Mouse (Mus musculus): Measurements from ENCODE around the gene Gm42906. TPM values are rescaled to one million over a fixed set of nuclear protein-coding genes. Genes with fewer than 3 reads are reported as not detected.

Gm42906 gene
- polyA plus RNA-seq (2014; fragmentation: Nextera tagmentation; extraction: Ambion mirVana), result not detected in 2 replicates

GRCm38 (mm10) chr5:151428113-151428756 is at the start of gene Gm42906:
Gene Gm42906 (minus strand): TSS chr5:151428163.
- no peak within 1 kb of the TSS for H3K9ac ChIP-seq (ENCODE audit: low read length)
- no peaks in the 10 kb centered on the region for H3K9me3 ChIP-seq (ENCODE audit: control insufficient read depth, low read length)
- H3K4me2 ChIP-seq (ENCODE audit: low read depth, severe bottlenecking), result no peak within 1 kb of the TSS
- no peaks in the 10 kb centered on the region for H3K27me3 ChIP-seq (ENCODE audit: control insufficient read depth, insufficient read depth, low read length)
- no peak within 1 kb of the TSS for H3K4me3 ChIP-seq (ENCODE audit: low read depth, low read length)
- DNase-seq (ENCODE audit: low spot score) (no peak), ATAC-seq (ENCODE audit: insufficient number of reproducible peaks, low FRiP score, low TSS enrichment, low read depth) (no peak)
- WGBS, result 59% methylated on average over 3 of the region's 3 CpGs
- H3K27ac ChIP-seq (replicated peaks; ENCODE audit: low read depth, low read length), result no peak within 1 kb of the TSS
- H3K36me3 ChIP-seq (ENCODE audit: control insufficient read depth, insufficient read depth, low read length), result no peaks in the 10 kb centered on the region
- no peaks in the 10 kb centered on the region for H3K4me1 ChIP-seq (ENCODE audit: control insufficient read depth, insufficient read depth, low read length)

GRCm38 (mm10) chr5:151445695-151446094 is 17.7 kb upstream of the Gm42906 start:
- Histone ChIP-seq H3K4me1 (ENCODE audit: control insufficient read depth, insufficient read depth, low read length) (no peaks in the 10 kb centered on the region), H3K9me3 (ENCODE audit: control insufficient read depth, low read length) (no peaks in the 10 kb centered on the region), H3K9ac (ENCODE audit: low read length) (no peak overlapping the region), H3K27me3 (ENCODE audit: control insufficient read depth, insufficient read depth, low read length) (no peaks in the 10 kb centered on the region), H3K4me2 (ENCODE audit: low read depth, severe bottlenecking) (no peak overlapping the region), H3K27ac (replicated peaks; ENCODE audit: low read depth, low read length) (no peak overlapping the region), H3K36me3 (ENCODE audit: control insufficient read depth, insufficient read depth, low read length) (no peaks in the 10 kb centered on the region), H3K4me3 (ENCODE audit: low read depth, low read length) (no peak overlapping the region)
- DNase-seq (ENCODE audit: low spot score) (no peak), ATAC-seq (ENCODE audit: insufficient number of reproducible peaks, low FRiP score, low TSS enrichment, low read depth) (no peak)

- Histone ChIP-seq H3K4me3 (ENCODE audit: low read depth, low read length) (no peak overlapping the region), H3K4me1 (ENCODE audit: control insufficient read depth, insufficient read depth, low read length) (no peaks in the 10 kb centered on the region), H3K27ac (replicated peaks; ENCODE audit: low read depth, low read length) (no peak overlapping the region), H3K4me2 (ENCODE audit: low read depth, severe bottlenecking) (no peak overlapping the region), H3K27me3 (ENCODE audit: control insufficient read depth, insufficient read depth, low read length) (no peaks in the 10 kb centered on the region), H3K9ac (ENCODE audit: low read length) (no peak overlapping the region), H3K9me3 (ENCODE audit: control insufficient read depth, low read length) (no peaks in the 10 kb centered on the region), H3K36me3 (ENCODE audit: control insufficient read depth, insufficient read depth, low read length) (no peaks in the 10 kb centered on the region)
- DNase-seq (ENCODE audit: low spot score) (no peak), ATAC-seq (ENCODE audit: insufficient number of reproducible peaks, low FRiP score, low TSS enrichment, low read depth) (no peak)
These were observed 7.1 kb upstream of the Gm42906 start for GRCm38 (mm10) chr5:151435106-151435505.

GRCm38 (mm10) chr5:151426466-151426865 is 1.5 kb downstream of the Gm42906 start:
- Histone ChIP-seq H3K27me3 (ENCODE audit: control insufficient read depth, insufficient read depth, low read length) (no peaks in the 10 kb centered on the region), H3K9ac (ENCODE audit: low read length) (no peak overlapping the region), H3K9me3 (ENCODE audit: control insufficient read depth, low read length) (no peaks in the 10 kb centered on the region), H3K4me1 (ENCODE audit: control insufficient read depth, insufficient read depth, low read length) (no peaks in the 10 kb centered on the region), H3K4me2 (ENCODE audit: low read depth, severe bottlenecking) (no peak overlapping the region), H3K4me3 (ENCODE audit: low read depth, low read length) (no peak overlapping the region), H3K36me3 (ENCODE audit: control insufficient read depth, insufficient read depth, low read length) (no peaks in the 10 kb centered on the region), H3K27ac (replicated peaks; ENCODE audit: low read depth, low read length) (no peak overlapping the region)
- no peak for DNase-seq (ENCODE audit: low spot score)
- no peak for ATAC-seq (ENCODE audit: insufficient number of reproducible peaks, low FRiP score, low TSS enrichment, low read depth)
- 80% methylated on average over 3 of the region's 3 CpGs for WGBS

- H3K4me3 ChIP-seq (ENCODE audit: low read depth, low read length), result no peak overlapping the region
- H3K9ac ChIP-seq (ENCODE audit: low read length), result no peak overlapping the region
- no peaks in the 10 kb centered on the region for H3K4me1 ChIP-seq (ENCODE audit: control insufficient read depth, insufficient read depth, low read length)
- no peak overlapping the region for H3K4me2 ChIP-seq (ENCODE audit: low read depth, severe bottlenecking)
- H3K27me3 ChIP-seq (ENCODE audit: control insufficient read depth, insufficient read depth, low read length), result no peaks in the 10 kb centered on the region
- 94% methylated on average over 6 of the region's 6 CpGs for WGBS
- ATAC-seq (ENCODE audit: insufficient number of reproducible peaks, low FRiP score, low TSS enrichment, low read depth) (no peak), DNase-seq (ENCODE audit: low spot score) (no peak)
- H3K9me3 ChIP-seq (ENCODE audit: control insufficient read depth, low read length), result no peaks in the 10 kb centered on the region
- H3K27ac ChIP-seq (replicated peaks; ENCODE audit: low read depth, low read length), result no peak overlapping the region
- H3K36me3 ChIP-seq (ENCODE audit: control insufficient read depth, insufficient read depth, low read length), result no peaks in the 10 kb centered on the region
These were observed 5.3 kb downstream of the Gm42906 start for GRCm38 (mm10) chr5:151422692-151423091.

- ATAC-seq (ENCODE audit: insufficient number of reproducible peaks, low FRiP score, low TSS enrichment, low read depth) (no peak), DNase-seq (ENCODE audit: low spot score) (no peak)
- no peaks in the 10 kb centered on the region for H3K27me3 ChIP-seq (ENCODE audit: control insufficient read depth, insufficient read depth, low read length)
- no peak overlapping the region for H3K4me3 ChIP-seq (ENCODE audit: low read depth, low read length)
- H3K4me1 ChIP-seq (ENCODE audit: control insufficient read depth, insufficient read depth, low read length), result no peaks in the 10 kb centered on the region
- no peaks in the 10 kb centered on the region for H3K36me3 ChIP-seq (ENCODE audit: control insufficient read depth, insufficient read depth, low read length)
- whole genome bisulfite sequencing, result 78% methylated on average over 7 of the region's 7 CpGs
- no peak overlapping the region for H3K27ac ChIP-seq (replicated peaks; ENCODE audit: low read depth, low read length)
- H3K9ac ChIP-seq (ENCODE audit: low read length), result no peak overlapping the region
- no peaks in the 10 kb centered on the region for H3K9me3 ChIP-seq (ENCODE audit: control insufficient read depth, low read length)
- H3K4me2 ChIP-seq (ENCODE audit: low read depth, severe bottlenecking), result no peak overlapping the region
These were observed 6.1 kb downstream of the Gm42906 start for GRCm38 (mm10) chr5:151421859-151422258.

- Histone ChIP-seq H3K9me3 (ENCODE audit: control insufficient read depth, low read length) (no peaks in the 10 kb centered on the region), H3K4me3 (ENCODE audit: low read depth, low read length) (no peak overlapping the region), H3K36me3 (ENCODE audit: control insufficient read depth, insufficient read depth, low read length) (no peaks in the 10 kb centered on the region), H3K4me1 (ENCODE audit: control insufficient read depth, insufficient read depth, low read length) (no peaks in the 10 kb centered on the region), H3K4me2 (ENCODE audit: low read depth, severe bottlenecking) (no peak overlapping the region), H3K27me3 (ENCODE audit: control insufficient read depth, insufficient read depth, low read length) (no peaks in the 10 kb centered on the region), H3K9ac (ENCODE audit: low read length) (no peak overlapping the region), H3K27ac (replicated peaks; ENCODE audit: low read depth, low read length) (no peak overlapping the region)
- no peak for DNase-seq (ENCODE audit: low spot score)
- no peak for ATAC-seq (ENCODE audit: insufficient number of reproducible peaks, low FRiP score, low TSS enrichment, low read depth)
- WGBS, result 87% methylated on average over 2 of the region's 2 CpGs
These were observed 9.4 kb downstream of the Gm42906 start for GRCm38 (mm10) chr5:151418551-151418950.

- Histone ChIP-seq H3K4me3 (ENCODE audit: low read depth, low read length) (no peak overlapping the region), H3K27me3 (ENCODE audit: control insufficient read depth, insufficient read depth, low read length) (no peaks in the 10 kb centered on the region), H3K4me2 (ENCODE audit: low read depth, severe bottlenecking) (no peak overlapping the region), H3K27ac (replicated peaks; ENCODE audit: low read depth, low read length) (no peak overlapping the region), H3K9ac (ENCODE audit: low read length) (no peak overlapping the region), H3K4me1 (ENCODE audit: control insufficient read depth, insufficient read depth, low read length) (no peaks in the 10 kb centered on the region), H3K9me3 (ENCODE audit: control insufficient read depth, low read length) (no peaks in the 10 kb centered on the region), H3K36me3 (ENCODE audit: control insufficient read depth, insufficient read depth, low read length) (no peaks in the 10 kb centered on the region)
- DNase-seq (ENCODE audit: low spot score) (no peak), ATAC-seq (ENCODE audit: insufficient number of reproducible peaks, low FRiP score, low TSS enrichment, low read depth) (no peak)
- 63% methylated on average over 2 of the region's 2 CpGs for WGBS
These were observed 10.4 kb downstream of the Gm42906 start for GRCm38 (mm10) chr5:151417421-151418038.

- no peak overlapping the region for H3K4me2 ChIP-seq (ENCODE audit: low read depth, severe bottlenecking)
- no peak for ATAC-seq (ENCODE audit: insufficient number of reproducible peaks, low FRiP score, low TSS enrichment, low read depth)
- no peak overlapping the region for H3K27ac ChIP-seq (replicated peaks; ENCODE audit: low read depth, low read length)
These were observed 11.0 kb downstream of the Gm42906 start for GRCm38 (mm10) chr5:151416988-151417387.

More at GRCm38 (mm10) chr5:151416988-151417387, 11.0 kb downstream of the Gm42906 start:
- Histone ChIP-seq H3K4me1 (ENCODE audit: control insufficient read depth, insufficient read depth, low read length) (no peaks in the 10 kb centered on the region), H3K9me3 (ENCODE audit: control insufficient read depth, low read length) (no peaks in the 10 kb centered on the region), H3K4me3 (ENCODE audit: low read depth, low read length) (no peak overlapping the region), H3K27me3 (ENCODE audit: control insufficient read depth, insufficient read depth, low read length) (no peaks in the 10 kb centered on the region), H3K36me3 (ENCODE audit: control insufficient read depth, insufficient read depth, low read length) (no peaks in the 10 kb centered on the region), H3K9ac (ENCODE audit: low read length) (no peak overlapping the region)
- no peak for DNase-seq (ENCODE audit: low spot score)
- 10% methylated on average over 1 of the region's 1 CpGs for WGBS
